16 mouse cellular contexts compared by ENCODE assay signal in genomic region chr8:86234696-86235095, GRCm38 (mm10).
"Had no signal": no experiment of that assay in that cellular context is flagged by ENCODE, and none has a peak within 500 bp of the region (broad histone marks: within the 10 kb centered on the region; RNA-seq: fewer than 3 reads in every experiment).

No protein-coding gene starts in this region.

- H3K4me3 ChIP-seq: lung, embryonic 15.5 days; megakaryocyte, embryonic 14.5 days; midbrain, embryonic 13.5 days; midbrain, embryonic 15.5 days; neural tube, embryonic 12.5 days; stomach, embryonic 15.5 days had no signal

- H3K4me1 ChIP-seq: lung, embryonic 15.5 days; midbrain, embryonic 13.5 days; midbrain, embryonic 15.5 days; neural tube, embryonic 12.5 days; stomach, embryonic 15.5 days had no signal

- H3K9me3 ChIP-seq: lung, embryonic 15.5 days; megakaryocyte, embryonic 14.5 days; midbrain, embryonic 13.5 days; midbrain, embryonic 15.5 days; neural tube, embryonic 12.5 days; stomach, embryonic 15.5 days had no signal

- H3K27me3 ChIP-seq: lung, embryonic 15.5 days; megakaryocyte, embryonic 14.5 days; midbrain, embryonic 13.5 days; midbrain, embryonic 15.5 days; neural tube, embryonic 12.5 days; stomach, embryonic 15.5 days had no signal

- H3K36me3 ChIP-seq: lung, embryonic 15.5 days; midbrain, embryonic 13.5 days; midbrain, embryonic 15.5 days; neural tube, embryonic 12.5 days; stomach, embryonic 15.5 days had no signal

- DNase-seq: liver, postnatal 0 days; lung, adult 2 months; lung, postnatal 14 days; lung, postnatal 36 days; right cerebral cortex, postnatal 14 days; thymus, adult 2 months; thymus, postnatal 25 days; thymus, postnatal 4 days had no signal

- H3K27ac ChIP-seq: lung, embryonic 15.5 days; macrophage; midbrain, embryonic 13.5 days; midbrain, embryonic 15.5 days; neural tube, embryonic 12.5 days; stomach, embryonic 15.5 days; stomach, postnatal 0 days had no signal
